Mouse (Mus musculus) E14TG2a.4 (cell line): ENCODE measurements around the gene Atp11a.
A peak's percentile ranks its signal among the peaks of the same experiment; 100 is the strongest.

Experiments used
- H3K27me3 ChIP-seq: 2 replicates; pipeline ENCODE4 v1.6.1; 2014; ENCODE audit warnings: low read length, control low read depth; ENCODE audit not compliant: insufficient read depth
- H3K36me3 ChIP-seq: 2 replicates; pipeline ENCODE4 v1.6.1; 2014; ENCODE audit warnings: low read length, control low read depth; ENCODE audit not compliant: insufficient read depth
- H3K4me1 ChIP-seq: replicated peaks from 2 replicates; pipeline ENCODE4 v1.6.1; 2014; ENCODE audit warnings: low read depth, low read length, control low read depth
- H3K4me3 ChIP-seq: replicated peaks from 2 replicates; pipeline ENCODE4 v1.5.1; 2014; ENCODE audit warnings: mild to moderate bottlenecking, low read length
- H3K9me3 ChIP-seq: 2 replicates; pipeline ENCODE4 v1.6.1; 2014; ENCODE audit warnings: low read length, control low read depth
- CTCF ChIP-seq: conservative IDR thresholded peaks from 2 replicates; pipeline ENCODE4 v1.5.1; 2014; ENCODE audit warnings: low read length
- NANOG ChIP-seq: IDR thresholded peaks from 2 replicates; pipeline ENCODE4 v1.6.1; 2014; ENCODE audit warnings: borderline replicate concordance, low read length, mixed read lengths
- POU5F1 ChIP-seq: IDR thresholded peaks from 2 replicates; pipeline ENCODE4 v1.6.1; 2014; ENCODE audit warnings: low read length, borderline replicate concordance

Gene Atp11a

DNA sequence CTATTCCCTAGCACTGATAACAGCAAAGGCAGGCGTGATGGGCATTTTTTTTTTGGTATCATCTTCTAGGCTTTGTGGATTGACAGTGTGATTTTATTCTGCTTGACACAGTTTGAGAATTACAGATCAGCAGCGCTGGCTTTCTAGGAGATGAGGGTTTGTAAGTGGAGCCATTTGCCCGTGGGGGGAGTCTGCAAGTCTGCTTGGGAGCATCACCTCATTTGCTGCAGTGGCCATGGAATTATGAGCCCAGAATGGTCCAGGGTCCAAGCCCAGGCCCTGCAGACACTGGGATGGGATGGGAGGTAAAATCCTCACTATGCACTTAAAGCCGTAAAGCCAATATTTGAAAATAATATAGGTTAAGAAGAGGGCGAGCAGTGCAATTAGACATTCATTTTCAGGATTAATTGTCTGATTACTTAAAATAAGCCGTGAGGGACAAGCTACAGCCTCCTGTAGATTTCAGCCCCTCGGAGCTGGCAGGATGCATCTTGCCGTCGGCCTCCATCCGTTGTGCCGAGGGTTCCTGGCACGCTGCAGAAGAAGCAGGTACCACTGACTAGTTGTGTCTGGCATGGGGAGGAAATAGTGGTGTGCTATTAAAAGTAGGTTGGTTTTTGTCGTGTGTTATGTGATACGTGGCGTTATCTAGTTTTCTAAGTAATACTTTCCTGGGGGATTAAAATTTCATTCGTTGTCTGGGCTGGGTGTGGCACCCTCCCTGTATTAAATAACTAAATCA is 159.5 kb downstream of the Atp11a start:
- Histone ChIP-seq H3K4me1 (peaks cover 63% of the 10 kb centered on the region), H3K9me3 (no peaks in the 10 kb centered on the region), H3K27me3 (no peaks in the 10 kb centered on the region), H3K36me3 (peaks cover 20% of the 10 kb centered on the region), H3K4me3 (peak overlapping the region; percentile 89)
- TF ChIP-seq NANOG, result no peak
- TF ChIP-seq POU5F1, result no peak
- no peak for TF ChIP-seq CTCF

- H3K27me3 ChIP-seq, result no peaks in the 10 kb centered on the region
- no peaks in the 10 kb centered on the region for H3K9me3 ChIP-seq
- TF ChIP-seq NANOG (no peak), CTCF (no peak)
- peaks cover 20% of the 10 kb centered on the region for H3K36me3 ChIP-seq
- H3K4me3 ChIP-seq, result no peak overlapping the region
- H3K4me1 ChIP-seq, result peaks cover 56% of the 10 kb centered on the region
Measured at GRCm38 (mm10) chr8:12917029-12917428, 160.2 kb downstream of the Atp11a start.

DNA sequence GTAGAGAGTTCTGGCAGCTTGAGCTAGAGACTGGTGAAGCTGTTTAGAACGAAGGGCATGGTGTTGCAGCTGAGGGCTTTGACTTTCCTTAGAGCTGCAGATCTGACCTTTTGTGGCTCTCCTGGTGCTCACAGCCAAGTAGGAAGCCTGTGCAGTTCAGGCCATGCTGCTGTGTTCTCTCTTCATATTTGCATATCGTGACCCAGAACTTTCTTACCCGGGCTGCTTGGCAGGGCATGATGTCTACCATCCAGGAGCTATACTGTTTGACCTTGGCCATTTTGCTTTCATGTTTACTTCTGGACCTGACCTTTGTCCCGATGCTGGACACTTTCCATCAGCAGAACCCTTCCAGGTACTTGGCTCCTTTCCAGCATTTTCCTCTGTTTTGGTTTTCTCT is 161.0 kb downstream of the Atp11a start:
- Histone ChIP-seq H3K36me3 (peaks cover 17% of the 10 kb centered on the region), H3K27me3 (no peaks in the 10 kb centered on the region), H3K9me3 (no peaks in the 10 kb centered on the region), H3K4me3 (no peak overlapping the region), H3K4me1 (peaks cover 48% of the 10 kb centered on the region)
- TF ChIP-seq POU5F1 (no peak), NANOG (no peak), CTCF (no peak)
